Mouse (Mus musculus): ENCODE results near the gene Enox1.

The Enox1 gene

DNA sequence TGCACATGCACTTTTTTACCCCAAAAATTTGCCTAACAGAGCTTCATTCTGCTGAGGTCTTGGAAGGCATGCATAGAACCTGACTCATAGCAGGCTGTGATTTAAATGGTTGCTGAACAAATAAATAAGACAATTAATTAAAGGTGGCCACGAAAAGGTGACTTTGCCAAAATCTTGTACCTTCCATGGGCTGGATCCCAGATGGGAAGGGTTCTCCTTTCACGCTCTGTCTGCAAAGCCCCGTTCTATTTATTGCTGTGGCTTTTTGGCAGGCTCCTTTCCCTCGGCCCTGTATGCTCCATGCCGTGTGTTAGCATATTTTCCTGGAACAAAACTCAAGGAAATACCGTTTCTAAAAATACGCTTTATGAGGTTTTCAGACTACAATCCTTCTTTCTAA, 300.3 kb downstream of the Enox1 start:
- no peak for DNase-seq (ENCODE audit: low spot score in 2 of 2)

DNA sequence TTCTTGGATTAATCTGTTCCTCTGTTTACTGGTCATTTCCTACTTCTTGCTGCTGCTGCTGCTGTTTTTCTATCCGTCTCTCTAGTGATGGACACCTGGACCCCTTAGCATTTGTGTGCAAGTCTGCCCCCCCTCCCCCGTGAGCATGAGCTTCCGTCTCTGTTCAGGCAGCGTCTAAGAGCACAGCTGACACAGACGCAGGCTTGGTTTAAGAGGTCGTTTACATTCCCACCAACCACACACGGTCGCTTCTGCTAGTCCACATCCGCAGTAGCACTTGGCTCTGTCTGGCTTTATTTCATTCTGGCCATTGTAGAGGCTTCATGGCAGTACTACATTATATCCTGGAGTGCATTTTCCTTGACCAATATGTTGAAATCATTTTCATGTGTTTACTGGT, 301.7 kb downstream of the Enox1 start:
- no peak for DNase-seq (ENCODE audit: low spot score in 2 of 2)

DNA sequence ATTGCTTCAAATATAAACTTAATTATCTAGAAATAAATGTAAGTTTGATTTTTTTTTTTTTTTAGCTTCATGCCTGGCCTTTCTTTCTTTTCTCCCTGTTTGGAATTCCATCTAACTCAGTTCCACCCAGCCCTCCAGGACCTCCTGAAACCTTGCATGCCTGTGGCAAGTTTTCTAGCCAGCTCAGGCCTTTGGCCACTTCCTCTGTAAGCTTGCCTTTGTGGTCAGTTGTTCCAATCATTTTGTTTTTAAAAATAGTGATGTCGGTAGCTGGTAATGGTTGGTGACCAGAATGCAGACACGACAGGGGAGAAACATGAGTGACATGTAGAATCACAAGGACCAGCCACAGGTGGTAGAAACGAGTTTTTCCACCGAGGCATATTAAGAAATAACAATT, 307.4 kb downstream of the Enox1 start:
- DNase-seq (ENCODE audit: low spot score in 2 of 2), result no peak

DNA sequence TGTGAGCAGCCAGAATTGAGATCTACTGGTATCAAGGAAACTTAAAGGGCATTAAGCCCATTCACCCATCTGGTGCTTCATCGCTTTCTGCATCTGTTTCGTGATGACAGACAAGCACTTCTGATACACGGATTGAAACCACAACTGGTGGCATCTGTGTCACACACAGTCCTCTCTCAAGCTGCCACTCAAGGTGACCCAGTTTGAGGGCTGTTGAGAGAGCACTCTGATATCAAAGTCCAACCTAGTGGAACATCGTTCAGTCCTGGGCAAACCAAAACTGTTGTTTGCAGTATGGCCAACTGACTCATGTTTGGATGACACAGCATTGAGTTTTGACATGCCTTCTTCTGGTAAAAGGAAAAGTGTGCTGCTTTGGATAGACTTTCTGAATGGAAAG, 308.2 kb downstream of the Enox1 start:
- no peak for DNase-seq (ENCODE audit: low spot score in 2 of 2)

GRCm38 (mm10) chr14:77470577-77470976, 314.0 kb downstream of the Enox1 start:
- no peak for DNase-seq (ENCODE audit: low spot score in 2 of 2)

DNA sequence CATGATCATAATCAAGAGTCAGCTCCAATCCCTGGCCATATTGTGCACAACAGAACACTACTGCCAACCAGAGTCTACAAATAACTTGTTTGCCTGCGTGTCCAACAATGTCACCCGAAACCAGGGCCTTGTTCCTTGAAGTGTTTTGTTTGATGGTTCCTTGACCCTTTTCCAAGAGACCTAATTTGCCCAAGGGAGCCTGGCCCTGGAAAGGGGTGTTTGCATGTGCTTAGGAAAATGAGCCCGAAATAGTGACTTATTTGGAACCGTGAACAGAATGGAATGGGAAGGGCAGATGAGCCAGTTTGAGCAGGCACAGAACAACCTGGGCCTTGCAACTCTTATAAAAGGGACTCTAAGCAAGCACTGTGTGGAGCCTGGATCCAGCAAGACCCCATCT, 316.9 kb downstream of the Enox1 start:
- DNase-seq (ENCODE audit: low spot score in 2 of 2), result no peak

DNA sequence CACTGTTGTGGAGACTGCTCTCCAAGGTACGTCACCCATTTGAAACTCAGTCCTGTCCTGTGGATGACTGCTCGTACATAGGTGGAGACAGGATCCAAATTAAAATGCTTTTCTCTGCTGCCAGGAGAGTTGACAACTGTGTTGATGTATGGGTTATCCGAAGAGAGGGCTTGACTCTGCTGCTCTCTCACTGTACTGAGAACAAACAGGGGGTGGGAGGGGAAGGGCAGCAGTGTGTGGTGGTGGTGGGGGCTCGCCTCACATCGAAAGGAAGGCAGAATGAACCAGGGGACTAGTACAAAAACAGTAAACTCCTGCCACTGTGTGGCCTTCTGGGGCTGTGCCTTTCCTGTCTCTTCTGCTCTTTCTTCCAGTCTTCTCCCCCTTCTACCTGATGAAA, 317.5 kb downstream of the Enox1 start:
- no peak for DNase-seq (ENCODE audit: low spot score in 2 of 2)

DNA sequence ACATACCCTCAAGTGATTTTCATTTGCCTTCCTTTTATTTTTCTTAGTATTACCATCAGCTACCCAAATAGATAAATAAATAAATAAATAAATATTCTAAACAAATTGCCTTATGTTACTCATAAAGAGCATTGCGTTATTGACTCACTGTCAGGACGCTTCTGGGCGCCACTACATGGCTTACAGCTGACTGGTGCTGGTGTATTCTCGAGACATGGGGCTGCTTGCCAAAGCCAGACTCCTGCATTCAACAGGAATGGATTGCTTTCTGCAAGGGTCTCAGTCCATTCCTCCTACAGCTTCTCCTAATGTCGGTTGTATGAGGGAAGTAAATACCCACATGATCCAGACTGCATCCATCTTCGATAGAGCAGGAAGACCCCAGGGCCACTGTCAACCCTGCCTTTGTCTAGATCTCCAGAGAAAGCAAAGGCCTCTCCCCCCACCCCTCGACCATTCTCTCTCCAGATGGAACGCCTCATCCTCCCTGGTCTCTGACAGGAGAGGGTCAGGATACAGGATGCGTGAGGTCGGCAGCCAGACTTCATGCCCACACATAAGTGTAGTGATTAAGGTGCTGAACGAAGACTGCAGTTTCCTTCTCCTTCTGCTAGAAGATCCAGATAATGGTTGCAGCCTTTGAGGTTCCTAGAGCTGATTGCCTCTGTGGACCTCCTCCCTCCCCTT, 318.7 kb downstream of the Enox1 start:
- no peak for DNase-seq (ENCODE audit: low spot score in 2 of 2)

GRCm38 (mm10) chr14:77477704-77478103, 321.1 kb downstream of the Enox1 start:
- no peak for DNase-seq (ENCODE audit: low spot score in 2 of 2)

DNA sequence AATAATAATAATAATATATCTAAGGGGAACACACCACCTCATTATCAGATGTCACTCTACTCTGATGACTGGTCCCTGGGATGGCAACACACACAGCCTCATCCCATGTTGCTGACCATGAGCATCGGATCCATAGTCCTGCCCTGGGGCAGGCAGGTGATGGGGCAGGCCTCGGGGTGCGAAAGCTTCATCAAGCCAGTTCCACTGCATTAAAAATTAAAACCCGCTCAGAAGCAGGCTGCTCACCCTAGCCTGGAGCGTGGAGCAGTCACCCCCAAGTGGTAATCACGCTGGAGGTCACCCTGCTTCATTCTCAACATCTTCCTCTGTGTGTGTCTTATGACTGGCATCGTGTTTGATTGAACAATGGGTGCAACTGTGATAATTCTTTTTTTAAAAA, 321.6 kb downstream of the Enox1 start:
- DNase-seq (ENCODE audit: low spot score in 2 of 2), result no peak

GRCm38 (mm10) chr14:77478692-77479091, 322.1 kb downstream of the Enox1 start:
- no peak for DNase-seq (ENCODE audit: low spot score in 2 of 2)

DNA sequence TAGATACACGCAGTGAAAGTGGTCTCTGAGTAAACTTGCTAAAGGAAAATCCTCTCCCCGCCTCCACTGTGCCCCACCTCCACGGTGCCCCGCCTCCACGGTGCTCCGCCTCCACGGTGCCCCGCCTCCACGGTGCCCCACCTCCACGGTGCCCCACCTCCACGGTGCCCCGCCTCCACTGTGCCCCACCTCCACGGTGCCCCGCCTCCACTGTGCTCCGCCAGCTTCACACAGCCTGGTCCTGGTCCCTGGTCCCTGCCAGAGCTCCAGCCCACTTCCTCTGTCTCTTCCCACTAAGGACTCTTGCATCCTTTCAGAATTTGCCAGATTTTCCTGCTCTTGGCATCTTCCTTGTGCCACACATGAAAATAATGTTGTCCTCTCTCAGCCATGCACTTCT, 326.5 kb downstream of the Enox1 start:
- DNase-seq (ENCODE audit: low spot score in 2 of 2), result no peak

GRCm38 (mm10) chr14:77484951-77485447, 328.4 kb downstream of the Enox1 start:
- peak in 1 of 2 experiments; percentile 20 for DNase-seq (ENCODE audit: low spot score in 2 of 2)

GRCm38 (mm10) chr14:77490699-77491098, 334.1 kb downstream of the Enox1 start:
- no peak for DNase-seq (ENCODE audit: low spot score in 2 of 2)

DNA sequence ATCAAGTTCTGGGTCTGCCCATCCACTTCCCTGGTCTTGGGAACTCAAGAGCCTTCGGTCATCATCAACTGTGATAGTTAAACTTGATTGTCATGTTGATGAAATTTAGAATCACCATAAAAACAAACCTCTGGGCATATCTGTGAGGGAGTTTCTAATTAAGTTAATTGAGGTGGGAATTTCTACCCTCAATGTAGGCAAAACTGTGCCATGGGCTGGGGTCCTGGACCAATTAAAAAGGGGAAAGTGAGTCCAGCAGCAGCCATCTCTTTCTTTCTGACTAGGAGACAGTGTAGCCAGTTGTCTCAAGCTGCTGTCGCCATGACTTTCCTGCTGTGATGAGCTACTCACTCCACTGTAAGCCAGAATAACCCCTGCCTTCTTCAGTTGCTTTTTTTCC, 335.2 kb downstream of the Enox1 start:
- no peak for DNase-seq (ENCODE audit: low spot score in 2 of 2)

DNA sequence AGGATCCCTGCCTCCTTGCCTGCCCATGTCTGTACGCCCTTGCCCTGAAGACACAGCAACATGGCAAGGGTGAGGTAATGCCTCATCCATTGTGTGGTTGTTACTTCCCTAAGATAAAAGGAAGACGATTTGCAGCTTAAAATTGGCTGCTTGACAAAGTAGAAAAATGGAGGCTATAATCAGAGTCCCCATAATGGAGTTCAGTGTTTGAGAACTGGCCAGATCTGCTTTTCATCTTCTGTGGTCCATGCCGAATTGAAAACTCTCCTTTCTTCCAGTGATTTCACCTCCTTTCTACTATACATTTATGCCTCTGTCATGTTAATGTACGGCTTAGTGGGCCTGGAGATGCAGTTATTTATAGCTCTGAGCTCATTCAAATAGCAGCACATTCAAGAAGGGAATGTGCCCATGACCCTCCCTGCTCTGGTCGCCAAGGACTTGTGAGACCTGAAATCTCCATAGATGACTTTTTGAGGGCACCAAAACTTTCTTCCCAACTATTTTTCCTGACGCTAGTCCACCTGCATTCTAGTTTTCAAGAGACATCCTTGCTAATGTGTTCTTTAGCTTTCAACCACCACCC, 343.5 kb downstream of the Enox1 start:
- DNase-seq (ENCODE audit: low spot score in 2 of 2), result no peak

DNA sequence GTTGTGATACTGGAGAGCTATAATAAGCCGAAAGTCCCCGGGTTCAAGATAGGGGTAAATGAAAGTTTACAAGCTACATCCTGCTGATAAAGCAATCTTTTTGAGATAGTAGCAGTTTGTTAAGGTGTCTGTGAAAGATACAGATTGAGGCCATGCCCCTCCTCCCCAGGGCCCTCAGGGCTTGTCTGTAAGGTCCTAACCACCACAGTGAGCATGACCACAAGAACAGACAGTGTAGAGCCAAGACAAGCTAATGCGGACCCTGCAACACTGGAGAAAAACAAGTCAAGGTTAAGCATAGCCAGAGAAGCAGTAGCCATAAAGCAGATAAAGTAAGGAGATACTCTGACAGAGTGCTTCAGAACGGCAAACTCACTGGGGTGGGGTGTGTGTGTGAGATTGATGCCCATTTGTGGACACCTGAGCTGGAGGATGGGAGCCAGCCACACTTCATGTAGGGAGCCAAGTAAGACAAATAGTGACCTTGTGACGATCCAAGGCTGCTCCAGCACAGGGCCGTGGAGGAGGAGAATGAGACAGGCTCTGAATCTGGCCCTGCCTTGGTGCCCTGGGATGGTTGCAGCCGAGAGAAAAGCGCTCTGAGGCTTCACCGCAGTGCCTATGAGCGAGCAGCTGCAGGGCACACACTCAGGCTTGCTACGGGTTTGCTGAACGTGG, 348.0 kb downstream of the Enox1 start:
- DNase-seq (ENCODE audit: low spot score in 2 of 2), result no peak

GRCm38 (mm10) chr14:77506341-77506740, 349.8 kb downstream of the Enox1 start:
- no peak for DNase-seq (ENCODE audit: low spot score in 2 of 2)

DNA sequence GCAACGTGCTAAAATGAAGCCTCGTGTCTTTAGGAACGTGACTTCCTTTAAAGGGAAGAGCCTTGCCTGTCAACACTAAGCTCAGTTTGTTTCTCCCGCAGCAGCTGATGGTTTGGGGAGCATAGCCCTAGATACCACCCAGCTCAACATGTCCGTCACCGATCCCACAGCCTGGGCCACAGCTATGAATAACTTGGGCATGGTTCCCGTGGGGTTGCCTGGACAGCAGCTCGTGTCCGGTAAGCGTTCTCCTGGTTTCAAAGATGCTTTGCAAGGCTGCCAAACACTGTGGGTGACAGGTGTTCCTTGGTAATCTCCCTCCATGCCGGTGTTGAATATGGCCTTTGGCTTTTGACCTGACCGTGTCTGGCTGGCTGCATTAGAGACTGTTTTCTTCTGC, 351.5 kb downstream of the Enox1 start:
- no peak for DNase-seq (ENCODE audit: low spot score in 2 of 2)

GRCm38 (mm10) chr14:77509042-77509441, 352.5 kb downstream of the Enox1 start:
- no peak for DNase-seq (ENCODE audit: low spot score in 2 of 2)

GRCm38 (mm10) chr14:77509924-77510323, 353.4 kb downstream of the Enox1 start:
- no peak for DNase-seq (ENCODE audit: low spot score in 2 of 2)

DNA sequence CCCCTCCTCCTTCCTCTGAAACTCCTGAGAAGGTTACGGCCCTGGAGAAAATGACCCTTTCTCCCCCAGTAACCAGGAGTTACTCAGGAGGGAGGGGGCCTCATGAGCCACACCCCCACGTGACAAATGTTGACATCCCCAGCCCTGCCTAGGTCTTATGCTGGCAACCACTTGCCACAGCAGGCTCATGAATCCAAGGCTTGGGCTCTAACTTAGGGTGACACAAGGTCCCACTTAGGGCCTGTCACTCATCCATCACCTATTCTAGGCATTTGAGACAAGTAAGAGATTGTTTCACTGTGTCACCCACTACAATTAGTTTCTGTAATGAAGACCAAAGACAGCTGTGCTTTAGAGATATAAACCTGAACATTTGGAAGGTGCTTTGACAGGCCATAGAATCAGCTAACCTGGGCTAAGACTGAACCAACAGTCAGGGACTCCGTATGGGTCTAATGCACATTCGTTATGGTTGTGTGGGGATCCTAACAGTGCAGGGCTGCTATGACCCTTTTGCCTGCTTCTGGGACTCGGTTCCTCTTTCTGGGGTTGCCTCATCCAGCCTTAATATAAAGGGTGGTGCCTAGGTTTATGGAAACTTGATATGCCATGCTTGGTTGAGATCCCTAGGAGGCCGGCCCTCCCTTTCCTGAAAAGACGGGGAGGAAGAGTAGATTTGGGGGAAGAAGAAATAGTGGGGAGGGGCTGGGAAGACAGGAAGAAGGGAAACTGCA, 354.7 kb downstream of the Enox1 start:
- DNase-seq (ENCODE audit: low spot score in 2 of 2), result no peak

Measured in frontal cortex, postnatal 25 days (tissue).